Mouse (Mus musculus): ENCODE results near the gene Zfp518b.

- TF ChIP-seq CTCF (IDR thresholded peaks at IDR 0.05; ENCODE audit: low read depth, low read length) (no peak), POLR2A (IDR thresholded peaks at IDR 0.05; ENCODE audit: extremely low read depth, insufficient read depth, low read length) (no peak)
Measured at GRCm38 (mm10) chr5:38684164-38684911, at the start of gene Zfp518b.
